Mouse (Mus musculus) liver, embryonic 14.5 days (tissue): Measurements from ENCODE around the gene Drap1. TPM values are rescaled to one million over a fixed set of nuclear protein-coding genes. Genes with fewer than 3 reads are reported as not detected.

Experiments used
- ATAC-seq: fragments of 200-750 bp; cut with Nextera tagmentation; 2 replicates; pipeline ENCODE4 v1.8.0; 2017; ENCODE audit warnings: moderate number of reproducible peaks, mild to moderate bottlenecking, moderate library complexity; ENCODE audit not compliant: insufficient read depth
- DNase-seq, 3 experiments: peaks; one replicate each; pipeline ENCODE4 v3.0.0-alpha.2; 2012 to 2013; ENCODE audit warnings: low read depth in 3 of 3, low spot score in 3 of 3
- H3K27ac ChIP-seq: fragments of 300-500 bp; sonication (generic); 2 replicates; pipeline ENCODE4 v1.5.1; 2014; ENCODE audit warnings: moderate library complexity, mild to moderate bottlenecking, control low read depth, inconsistent platforms
- H3K27me3 ChIP-seq: fragments of 300-500 bp; sonication (generic); 2 replicates; pipeline ENCODE4 v1.6.1; 2014; ENCODE audit warnings: mild to moderate bottlenecking, low read length, moderate library complexity; ENCODE audit not compliant: control insufficient read depth, insufficient read depth
- H3K36me3 ChIP-seq: fragments of 300-500 bp; sonication (generic); replicated peaks from 2 replicates; pipeline ENCODE4 v1.6.1; 2014; ENCODE audit warnings: low read depth; ENCODE audit not compliant: control insufficient read depth, insufficient read depth
- H3K4me1 ChIP-seq, 2 experiments: fragments of 200-500 bp in 1 of 2; fragments of 300-500 bp in 1 of 2; sonication (generic) in 1 of 2; replicated peaks; 2 replicates each; pipeline ENCODE4 v1.6.1; 2012 to 2014; ENCODE audit warnings: antibody characterized with exemption in 1 of 2, inconsistent platforms in 1 of 2, low read length in 1 of 2; ENCODE audit not compliant: control insufficient read depth in 2 of 2, insufficient read depth in 2 of 2
- H3K4me2 ChIP-seq: fragments of 300-500 bp; sonication (generic); 2 replicates; pipeline ENCODE4 v1.6.1; 2014; ENCODE audit warnings: low read depth, mild to moderate bottlenecking, control low read depth, moderate library complexity
- H3K4me3 ChIP-seq, 2 experiments: fragments of 200-500 bp in 1 of 2; fragments of 300-500 bp in 1 of 2; sonication (generic) in 1 of 2; 2 replicates each; pipeline ENCODE4 v1.5.1; 2012 to 2014; ENCODE audit warnings: low read depth in 2 of 2, low read length in 2 of 2, mild to moderate bottlenecking in 2 of 2, control low read depth in 1 of 2, inconsistent platforms in 1 of 2, moderate library complexity in 1 of 2; ENCODE audit not compliant: insufficient read depth in 1 of 2
- H3K9ac ChIP-seq: fragments of 300-500 bp; sonication (generic); replicated peaks from 2 replicates; pipeline ENCODE4 v1.6.1; 2014; ENCODE audit warnings: mild to moderate bottlenecking, control low read depth, moderate library complexity
- H3K9me3 ChIP-seq: fragments of 300-500 bp; sonication (generic); 2 replicates; pipeline ENCODE4 v1.6.1; 2016; ENCODE audit warnings: low read length, mixed read lengths; ENCODE audit not compliant: control insufficient read depth
- CTCF ChIP-seq: IDR thresholded peaks from 2 replicates; pipeline ENCODE4 v1.5.1; 2016; ENCODE audit warnings: antibody characterized with exemption, low read depth, control low read depth
- EP300 ChIP-seq: IDR thresholded peaks from 2 replicates; pipeline ENCODE4 v1.6.1; 2016; ENCODE audit warnings: antibody characterized with exemption, low read depth
- WGBS: fragments of 180-500 bp; shearing (Covaris S2); extraction: QIAGEN DNeasy Blood & Tissue Kit; methylation state at CpG from one replicate; pipeline ENCODE4 v1.1.7; 2014; ENCODE audit not compliant: insufficient replicate concordance; 5-methylcytosine and 5-hydroxymethylcytosine counted together
- polyA plus RNA-seq, 2 experiments: library from polyadenylated mRNA; depleted of rRNA in 1 of 2; stranded (reverse) in 1 of 2; unstranded in 1 of 2; fragments of >200 nt; fragmentation: Nextera tagmentation in 1 of 2; extraction: Ambion mirVana in 1 of 2; gene quantifications; 2 replicates each; pipeline versions ENCODE4 v1.2.1 to v1.2.3; 2012 to 2014

The Drap1 gene
- polyA plus RNA-seq, 2 experiments = 58.5 to 64.0 TPM

GRCm38 (mm10) chr19:5420579-5420978, 4.2 kb downstream of the Drap1 start:
- WGBS = 70% methylated on average over 6 of the region's 6 CpGs

GRCm38 (mm10) chr19:5419630-5420029, 5.1 kb downstream of the Drap1 start:
- Histone ChIP-seq H3K4me3 (no peak overlapping the region), H3K4me2 (no peak overlapping the region), H3K36me3 (peaks cover 2% of the 10 kb centered on the region), H3K27ac (no peak overlapping the region), H3K9ac (no peak overlapping the region), H3K27me3 (no peaks in the 10 kb centered on the region), H3K4me1 (peaks cover 5% of the 10 kb centered on the region in 2 experiments; a peak in 2 of 4 replicates), H3K9me3 (no peaks in the 10 kb centered on the region)
- DNase-seq (no peak), ATAC-seq (no peak)
- 59% methylated on average over 9 of the region's 9 CpGs for WGBS
- TF ChIP-seq CTCF = no peak
- no peak for TF ChIP-seq EP300

More at GRCm38 (mm10) chr19:5420579-5420978, 4.2 kb downstream of the Drap1 start:
- no peak for DNase-seq
- no peaks in the 10 kb centered on the region for H3K9me3 ChIP-seq
- no peak overlapping the region for H3K4me2 ChIP-seq
- no peaks in the 10 kb centered on the region for H3K27me3 ChIP-seq
- peaks cover 5% of the 10 kb centered on the region in 2 experiments; a peak in 2 of 4 replicates for H3K4me1 ChIP-seq
- H3K36me3 ChIP-seq = peaks cover 2% of the 10 kb centered on the region
- H3K4me3 ChIP-seq = no peak overlapping the region
- H3K9ac ChIP-seq = no peak overlapping the region
- H3K27ac ChIP-seq = no peak overlapping the region
- ATAC-seq = no peak
- TF ChIP-seq CTCF = no peak
- no peak for TF ChIP-seq EP300

GRCm38 (mm10) chr19:5418750-5419466, 5.9 kb downstream of the Drap1 start:
- Histone ChIP-seq H3K4me3 (no peak overlapping the region), H3K4me2 (no peak overlapping the region), H3K4me1 (peaks cover 4% of the 10 kb centered on the region in 2 experiments; a peak in 2 of 4 replicates), H3K9me3 (no peaks in the 10 kb centered on the region), H3K27ac (no peak overlapping the region), H3K36me3 (peaks cover 2% of the 10 kb centered on the region), H3K27me3 (no peaks in the 10 kb centered on the region), H3K9ac (no peak overlapping the region)
- TF ChIP-seq CTCF = no peak
- TF ChIP-seq EP300 = no peak
- no peak for DNase-seq
- WGBS = 86% methylated on average over 8 of the region's 8 CpGs
- no peak for ATAC-seq

- no peaks in the 10 kb centered on the region for H3K9me3 ChIP-seq
- H3K27ac ChIP-seq = no peak overlapping the region
- H3K4me1 ChIP-seq = no peaks in the 10 kb centered on the region
- no peaks in the 10 kb centered on the region for H3K36me3 ChIP-seq
- TF ChIP-seq CTCF = no peak
- no peak for TF ChIP-seq EP300
- H3K9ac ChIP-seq = no peak overlapping the region
- ATAC-seq = no peak
- H3K27me3 ChIP-seq = no peaks in the 10 kb centered on the region
- WGBS = 49% methylated on average over 2 of the region's 2 CpGs
- DNase-seq = no peak
- no peak overlapping the region for H3K4me2 ChIP-seq
- no peak overlapping the region for H3K4me3 ChIP-seq
Measured at GRCm38 (mm10) chr19:5414534-5414957, 10.2 kb downstream of the Drap1 start.

GRCm38 (mm10) chr19:5413840-5414239, 10.9 kb downstream of the Drap1 start:
- ATAC-seq = no peak
- no peaks in the 10 kb centered on the region for H3K9me3 ChIP-seq
- no peak overlapping the region for H3K27ac ChIP-seq

More at GRCm38 (mm10) chr19:5413840-5414239, 10.9 kb downstream of the Drap1 start:
- DNase-seq = no peak
- Histone ChIP-seq H3K4me2 (no peak overlapping the region), H3K27me3 (no peaks in the 10 kb centered on the region), H3K36me3 (no peaks in the 10 kb centered on the region), H3K4me1 (peaks cover 0 to 3% of the 10 kb centered on the region in 2 experiments; a peak in 1 of 4 replicates), H3K4me3 (no peak overlapping the region), H3K9ac (no peak overlapping the region)
- 60% methylated on average over 4 of the region's 4 CpGs for WGBS
- TF ChIP-seq CTCF (no peak), EP300 (no peak)
